ENCODE assay signal across 9 mouse cellular contexts in the genomic region with DNA sequence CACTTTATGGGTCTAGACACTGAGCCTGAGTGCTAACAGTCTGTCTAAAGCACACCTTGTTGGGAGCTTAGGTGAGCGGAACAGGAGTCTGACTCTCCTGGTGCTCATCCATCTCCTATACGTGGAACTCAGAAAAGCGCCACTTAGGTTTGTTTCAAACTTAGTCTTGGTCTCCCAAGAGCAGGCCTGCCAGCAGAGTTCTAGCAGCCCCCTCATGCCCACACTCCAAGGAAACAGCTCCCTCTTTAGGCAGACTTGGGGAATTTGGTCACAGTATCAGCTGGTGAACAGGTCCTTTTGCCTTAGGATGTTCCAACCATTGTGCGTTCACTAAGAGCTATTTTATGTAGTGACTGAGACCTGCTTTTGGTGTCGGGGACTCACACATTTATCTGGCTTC.
DNase-seq lines count a peak whose midpoint lies in the region; ATAC-seq lines count a peak whose summit lies in the region.
"Had no signal": no experiment of that assay in that cellular context is flagged by ENCODE, and none has a peak within 500 bp of the region (broad histone marks: within the 10 kb centered on the region; RNA-seq: fewer than 3 reads in every experiment).

No protein-coding gene starts in this region.

- no peak overlapping the region for H3K4me2 ChIP-seq in hindbrain, embryonic 16.5 days (ENCODE audit: low read length)
- H3K4me2 ChIP-seq: limb, embryonic 15.5 days had no signal

- H3K9me3 ChIP-seq in hindbrain, embryonic 16.5 days (ENCODE audit: control insufficient read depth, low read length), result no peaks in the 10 kb centered on the region
- H3K9me3 ChIP-seq: limb, embryonic 15.5 days had no signal

- no peaks in the 10 kb centered on the region for H3K27me3 ChIP-seq in hindbrain, embryonic 16.5 days (replicated peaks; ENCODE audit: control insufficient read depth, insufficient read depth, low read length)

- 0 out of 2 replicates have a peak, but pooled peaks have one; percentile 48 for ATAC-seq in hindbrain, embryonic 16.5 days
- ATAC-seq in megakaryocyte progenitor cell, adult 5-6 weeks (replicated peaks; ENCODE audit: poor library complexity), result peak; percentile 74

- peak; percentile 15 to 44 for DNase-seq in heart, postnatal 14 days
- no peak for DNase-seq in heart, adult 11 months
- DNase-seq in A20 (ENCODE audit: low read depth, low spot score) (peak; percentile 17), R1 (ENCODE audit: low read depth, low spot score) (peak; percentile 40)
- peak; percentile 30 for DNase-seq in thymus, postnatal 25 days
- DNase-seq in heart, adult 8-10 months (ENCODE audit: low spot score), result no peak

- 52% methylated on average over 5 of the region's 5 CpGs for WGBS in hindbrain, embryonic 16.5 days

- H3K4me3 ChIP-seq in hindbrain, embryonic 16.5 days (ENCODE audit: low read length), result no peak overlapping the region
- H3K4me3 ChIP-seq: limb, embryonic 15.5 days had no signal

- no peaks in the 10 kb centered on the region for H3K36me3 ChIP-seq in hindbrain, embryonic 16.5 days (ENCODE audit: control insufficient read depth, insufficient read depth, low read length)
- H3K36me3 ChIP-seq: limb, embryonic 15.5 days had no signal

- H3K4me1 ChIP-seq in hindbrain, embryonic 16.5 days (ENCODE audit: control insufficient read depth, insufficient read depth, low read depth, low read length), result no peaks in the 10 kb centered on the region
- H3K4me1 ChIP-seq: limb, embryonic 15.5 days had no signal

- intact Hi-C loops in heart, postnatal 14 days (cut with DNase I), result no loop called here

- H3K27ac ChIP-seq in hindbrain, embryonic 16.5 days (ENCODE audit: low read depth, low read length), result no peak overlapping the region
- H3K27ac ChIP-seq: limb, embryonic 15.5 days had no signal

- no peak overlapping the region for H3K9ac ChIP-seq in hindbrain, embryonic 16.5 days (ENCODE audit: low read depth, low read length)
- H3K9ac ChIP-seq: limb, embryonic 15.5 days had no signal

Comparison
In these comparisons a context has a peak if more than half of its experiments do, and no peak if none do; other contexts are left out.
1. DNase-seq: peak in heart, postnatal 14 days (2 of 2), A20 (single experiment), R1 (single experiment) and thymus, postnatal 25 days (single experiment); none in heart, adult 11 months (single experiment) and heart, adult 8-10 months (single experiment).